Mouse (Mus musculus) myocyte (in vitro differentiated cells): ENCODE results near the gene Yars. TPM values are rescaled to one million over a fixed set of nuclear protein-coding genes. Genes with fewer than 3 reads are reported as not detected.

Experiments used
- H3K27me3 ChIP-seq: one replicate; pipeline ENCODE4 v1.6.1; 2011; ENCODE audit not compliant: control insufficient read depth, insufficient read depth, insufficient read length
- H3K36me3 ChIP-seq: one replicate; pipeline ENCODE4 v1.6.1; 2011; ENCODE audit not compliant: control insufficient read depth, insufficient read depth
- H3K4me2 ChIP-seq: one replicate; pipeline ENCODE4 v1.6.1; 2011; ENCODE audit warnings: low read depth, control low read depth
- H3K4me3 ChIP-seq: one replicate; pipeline ENCODE4 v1.5.1; 2011; ENCODE audit warnings: mild to moderate bottlenecking, control low read depth, moderate library complexity
- H3K79me2 ChIP-seq: one replicate; pipeline ENCODE4 v1.6.1; 2011; ENCODE audit not compliant: control insufficient read depth, insufficient read depth
- H3ac ChIP-seq: one replicate; pipeline ENCODE4 v1.6.1; 2011; ENCODE audit not compliant: control insufficient read depth, insufficient read length
- CEBPB ChIP-seq: IDR thresholded peaks from 2 replicates; pipeline ENCODE4 v1.6.1; 2011; ENCODE audit warnings: mild to moderate bottlenecking, moderate library complexity; ENCODE audit not compliant: poor library complexity, insufficient read depth, severe bottlenecking
- E2F4 ChIP-seq: IDR thresholded peaks from one replicate; pipeline ENCODE4 v1.6.1; 2011; ENCODE audit warnings: mild to moderate bottlenecking, control low read depth, moderate library complexity; ENCODE audit not compliant: insufficient read depth
- MAX ChIP-seq: IDR thresholded peaks from one replicate; pipeline ENCODE4 v1.6.1; 2011; ENCODE audit warnings: low read depth, mild to moderate bottlenecking, control low read depth
- MYOD1 ChIP-seq, 3 experiments: IDR thresholded peaks; one replicate each; pipeline ENCODE4 v1.6.1; 2011; ENCODE audit warnings: control low read depth in 2 of 3, low read depth in 2 of 3, mild to moderate bottlenecking in 2 of 3, moderate library complexity in 1 of 3; ENCODE audit not compliant: insufficient read length in 2 of 3, control insufficient read depth in 1 of 3
- MYOG ChIP-seq, 3 experiments: IDR thresholded peaks; one replicate each; pipeline ENCODE4 v1.6.1; 2011; ENCODE audit warnings: control low read depth in 2 of 3, low read depth in 2 of 3, mild to moderate bottlenecking in 2 of 3; ENCODE audit not compliant: insufficient read length in 2 of 3, control insufficient read depth in 1 of 3, insufficient read depth in 1 of 3
- POLR2A ChIP-seq: IDR thresholded peaks from one replicate; pipeline ENCODE4 v1.6.1; 2011; ENCODE audit warnings: low read depth, mild to moderate bottlenecking, control low read depth, moderate library complexity; ENCODE audit not compliant: insufficient read length
- POLR2AphosphoS2 ChIP-seq: IDR thresholded peaks from one replicate; pipeline ENCODE4 v1.6.1; 2011; ENCODE audit warnings: low read depth, control low read depth; ENCODE audit not compliant: insufficient read length
- REST ChIP-seq: IDR thresholded peaks from one replicate; pipeline ENCODE4 v1.6.1; 2011; ENCODE audit warnings: mild to moderate bottlenecking, control low read depth, moderate library complexity; ENCODE audit not compliant: insufficient read depth, insufficient read length
- SRF ChIP-seq: IDR thresholded peaks from one replicate; pipeline ENCODE4 v1.6.1; 2011; ENCODE audit warnings: low read depth; ENCODE audit not compliant: control insufficient read depth, insufficient read length
- TCF12 ChIP-seq: IDR thresholded peaks from one replicate; pipeline ENCODE4 v1.6.1; 2011; ENCODE audit warnings: mild to moderate bottlenecking, control low read depth; ENCODE audit not compliant: poor library complexity, insufficient read depth, severe bottlenecking
- TCF3 ChIP-seq: IDR thresholded peaks from one replicate; pipeline ENCODE4 v1.6.1; 2011; ENCODE audit warnings: low read depth, control low read depth; ENCODE audit not compliant: insufficient read length
- USF1 ChIP-seq: IDR thresholded peaks from one replicate; pipeline ENCODE4 v1.6.1; 2011; ENCODE audit warnings: low read depth, mild to moderate bottlenecking, control low read depth, moderate library complexity
- polyA plus RNA-seq: library from polyadenylated mRNA; unstranded; fragments of >200 nt; fragmentation: generic; extraction: Trizol; gene quantifications from one replicate; pipeline ENCODE4 v1.2.1, GENCODE M21; 2012; ENCODE audit warnings: missing spikeins

Yars gene
- polyA plus RNA-seq, 1 experiment: 183 TPM

DNA sequence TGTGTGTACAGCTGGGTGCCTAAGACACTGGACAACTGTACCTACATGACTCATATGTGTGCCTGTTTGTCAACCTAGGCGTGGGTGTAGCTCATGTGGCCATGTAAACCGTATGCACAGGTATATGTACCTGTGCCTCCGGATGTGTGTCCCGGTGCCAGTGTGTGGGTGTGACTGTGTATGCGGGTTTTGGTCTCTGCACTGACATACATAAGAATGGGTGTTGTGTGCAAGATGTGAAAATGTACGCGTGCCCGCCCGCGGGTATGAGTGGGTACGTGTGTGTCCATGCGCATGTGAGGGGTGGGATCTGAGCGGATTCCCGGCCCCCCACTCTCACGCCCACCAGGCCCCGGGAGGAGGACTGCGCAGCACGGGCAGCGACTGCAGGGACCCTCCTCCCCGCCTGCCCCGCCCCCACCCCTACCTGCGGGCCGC lies 49.0 kb downstream of the Yars start:
- Histone ChIP-seq H3K4me2 (peak overlapping the region; percentile 72), H3K36me3 (no peaks in the 10 kb centered on the region), H3ac (peak overlapping the region; percentile 16), H3K27me3 (no peaks in the 10 kb centered on the region), H3K79me2 (peaks cover 86% of the 10 kb centered on the region), H3K4me3 (peak overlapping the region; percentile 12)
- TF ChIP-seq MYOD1 (IDR thresholded peaks at IDR 0.05; ENCODE audit: control insufficient read depth in 1 of 3, insufficient read length in 2 of 3, low read depth in 2 of 3): no peak
- no peak for TF ChIP-seq REST
- TF ChIP-seq POLR2A: no peak
- no peak for TF ChIP-seq USF1
- TF ChIP-seq E2F4: no peak
- TF ChIP-seq CEBPB: no peak
- no peak for TF ChIP-seq POLR2AphosphoS2
- no peak for TF ChIP-seq MAX
- TF ChIP-seq TCF12: no peak
- TF ChIP-seq MYOG (IDR thresholded peaks at IDR 0.05; ENCODE audit: control insufficient read depth in 1 of 3, insufficient read depth in 1 of 3, insufficient read length in 2 of 3, low read depth in 2 of 3): no peak
- no peak for TF ChIP-seq TCF3

DNA sequence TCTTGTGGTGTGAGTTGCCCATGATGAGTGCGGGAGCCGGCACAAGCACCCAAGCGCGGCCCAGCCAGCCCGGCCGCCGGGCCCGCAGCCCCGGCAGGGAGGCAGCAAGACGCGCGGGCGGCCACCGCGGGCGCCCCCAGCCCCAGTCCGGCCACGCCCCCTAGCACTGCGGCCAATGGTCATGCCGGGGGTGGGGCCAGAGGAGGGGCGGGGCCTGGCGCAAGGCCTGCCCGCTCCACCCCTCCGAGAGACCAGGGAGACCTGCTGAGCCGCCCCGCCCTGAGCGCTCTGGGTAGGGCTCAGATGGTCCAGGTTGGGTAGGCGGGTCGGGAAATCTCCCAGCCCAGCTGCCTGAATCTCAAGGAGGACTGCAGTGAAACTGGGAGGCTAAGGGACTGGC lies 49.5 kb downstream of the Yars start:
- Histone ChIP-seq H3K79me2 (peaks cover 86% of the 10 kb centered on the region), H3K4me3 (peak overlapping the region; percentile 12), H3K36me3 (no peaks in the 10 kb centered on the region), H3K4me2 (peak overlapping the region; percentile 72), H3ac (peak overlapping the region; percentile 16), H3K27me3 (no peaks in the 10 kb centered on the region)
- TF ChIP-seq POLR2A (peak; percentile 40), REST (no peak), MYOD1 (IDR thresholded peaks at IDR 0.05; ENCODE audit: control insufficient read depth in 1 of 3, insufficient read length in 2 of 3, low read depth in 2 of 3) (peak in 1 of 3 experiments; percentile 19), TCF12 (no peak)

DNA sequence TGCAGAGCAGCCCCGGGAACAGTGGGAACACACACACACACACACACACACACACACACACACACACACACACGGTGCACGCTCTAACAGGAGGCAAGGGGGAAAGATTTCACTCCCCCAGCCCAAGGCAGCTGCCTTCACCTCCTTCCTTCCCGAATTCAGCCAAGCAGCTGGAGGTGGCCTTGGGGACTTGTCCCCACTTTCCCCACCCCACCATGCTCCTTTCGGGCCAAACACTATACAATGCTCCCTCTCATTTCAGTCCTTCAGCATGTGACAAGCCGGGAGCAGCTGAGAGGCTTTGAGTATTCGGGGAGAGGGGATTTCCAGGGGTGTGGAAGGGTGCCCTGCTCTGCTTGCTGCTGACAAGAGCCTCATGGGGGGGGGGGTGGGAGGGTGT lies 52.3 kb downstream of the Yars start:
- Histone ChIP-seq H3K4me2 (peak overlapping the region; percentile 12), H3ac (no peak overlapping the region), H3K36me3 (no peaks in the 10 kb centered on the region), H3K4me3 (no peak overlapping the region), H3K27me3 (no peaks in the 10 kb centered on the region), H3K79me2 (peaks cover 94% of the 10 kb centered on the region)
- TF ChIP-seq TCF12 (no peak), MYOD1 (IDR thresholded peaks at IDR 0.05; ENCODE audit: control insufficient read depth in 1 of 3, insufficient read length in 2 of 3, low read depth in 2 of 3) (peak in 2 of 3 experiments; percentile 51 to 63), MYOG (IDR thresholded peaks at IDR 0.05; ENCODE audit: control insufficient read depth in 1 of 3, insufficient read depth in 1 of 3, insufficient read length in 2 of 3, low read depth in 2 of 3) (peak in 1 of 3 experiments; percentile 70)

DNA sequence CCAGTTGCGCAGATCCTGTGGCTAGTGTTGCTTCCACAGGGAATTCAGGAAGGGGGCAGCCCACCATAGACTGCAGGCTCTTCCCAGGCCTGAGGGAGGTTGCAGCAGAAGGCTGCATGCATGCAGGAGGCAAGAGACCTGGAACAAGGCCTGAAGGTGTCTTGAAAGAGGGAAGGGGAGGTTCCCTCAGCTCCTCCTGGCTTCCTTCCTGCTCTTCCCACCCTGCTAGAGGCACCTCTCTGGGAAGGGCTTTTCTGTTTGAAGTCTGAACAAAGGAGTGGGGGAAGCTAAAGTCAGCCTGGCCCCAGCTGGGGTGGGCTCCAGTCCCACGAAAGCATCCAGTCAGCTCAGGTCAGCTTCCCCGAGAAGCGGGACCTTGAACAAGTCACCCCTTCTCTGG lies 52.8 kb downstream of the Yars start:
- H3K79me2 ChIP-seq: peaks cover 94% of the 10 kb centered on the region
- H3K36me3 ChIP-seq: no peaks in the 10 kb centered on the region
- H3ac ChIP-seq: no peak overlapping the region
- no peak overlapping the region for H3K4me3 ChIP-seq
- no peaks in the 10 kb centered on the region for H3K27me3 ChIP-seq
- TF ChIP-seq REST (no peak), CEBPB (no peak), MAX (no peak), USF1 (no peak), POLR2AphosphoS2 (no peak), E2F4 (no peak), MYOG (IDR thresholded peaks at IDR 0.05; ENCODE audit: control insufficient read depth in 1 of 3, insufficient read depth in 1 of 3, insufficient read length in 2 of 3, low read depth in 2 of 3) (no peak), TCF3 (no peak), POLR2A (no peak), SRF (no peak), TCF12 (no peak), MYOD1 (IDR thresholded peaks at IDR 0.05; ENCODE audit: control insufficient read depth in 1 of 3, insufficient read length in 2 of 3, low read depth in 2 of 3) (no peak)
- H3K4me2 ChIP-seq: peak overlapping the region; percentile 3

DNA sequence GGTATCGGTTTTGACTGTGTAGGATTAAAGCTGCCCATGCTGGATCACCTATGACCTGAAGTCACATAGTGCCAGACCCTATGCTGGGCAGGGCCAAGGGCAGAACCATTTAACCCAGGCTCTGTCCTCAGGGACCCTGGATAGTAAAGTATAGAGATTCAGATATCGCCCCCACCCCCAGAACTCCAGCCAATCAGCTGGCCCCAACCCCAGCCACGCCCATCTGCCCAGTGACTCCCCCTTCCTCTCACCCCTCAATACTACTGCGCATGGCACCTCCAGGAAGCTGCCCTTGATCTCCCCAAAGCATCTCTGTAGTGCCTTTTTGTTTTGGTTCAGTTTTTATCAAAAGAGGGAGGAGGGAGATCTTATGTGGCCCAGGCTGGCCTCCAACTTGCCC lies 53.2 kb downstream of the Yars start:
- Histone ChIP-seq H3K4me2 (peak overlapping the region; percentile 3), H3ac (no peak overlapping the region), H3K27me3 (no peaks in the 10 kb centered on the region), H3K79me2 (peaks cover 95% of the 10 kb centered on the region), H3K4me3 (no peak overlapping the region), H3K36me3 (no peaks in the 10 kb centered on the region)
- TF ChIP-seq POLR2A (no peak), REST (no peak), CEBPB (no peak), USF1 (no peak), TCF3 (no peak), E2F4 (no peak), POLR2AphosphoS2 (no peak), MYOD1 (IDR thresholded peaks at IDR 0.05; ENCODE audit: control insufficient read depth in 1 of 3, insufficient read length in 2 of 3, low read depth in 2 of 3) (no peak), TCF12 (no peak), MYOG (IDR thresholded peaks at IDR 0.05; ENCODE audit: control insufficient read depth in 1 of 3, insufficient read depth in 1 of 3, insufficient read length in 2 of 3, low read depth in 2 of 3) (no peak), MAX (no peak), SRF (no peak)
